Mouse (Mus musculus): Measurements from ENCODE around the gene Crip1.

- TF ChIP-seq CTCF (IDR thresholded peaks at IDR 0.05) (no peak), EP300 (IDR thresholded peaks at IDR 0.05) (no peak)
Observed at GRCm38 (mm10) chr12:113097749-113098281, 48.3 kb upstream of the Crip1 start, which contains the start of gene Mta1.

Measured in lung, postnatal 0 days (tissue).